Mouse (Mus musculus): Measurements from ENCODE around the gene Entpd3.

Gene Entpd3

GRCm38 (mm10) chr9:120541411-120541810 lies 1.8 kb downstream of the Entpd3 start:
- no peak for DNase-seq

- peak; percentile 46 for DNase-seq
Measured at GRCm38 (mm10) chr9:120542241-120542640, 2.6 kb downstream of the Entpd3 start.

GRCm38 (mm10) chr9:120545994-120546393 lies 6.4 kb downstream of the Entpd3 start:
- no peak for DNase-seq

GRCm38 (mm10) chr9:120546482-120546881 lies 6.9 kb downstream of the Entpd3 start:
- DNase-seq, result no peak

GRCm38 (mm10) chr9:120547026-120547668 lies 7.5 kb downstream of the Entpd3 start:
- DNase-seq, result no peak

GRCm38 (mm10) chr9:120550778-120551177 lies 11.2 kb downstream of the Entpd3 start:
- DNase-seq, result no peak

- no peak for DNase-seq
Measured at GRCm38 (mm10) chr9:120563590-120563989, 24.0 kb downstream of the Entpd3 start.

GRCm38 (mm10) chr9:120564247-120564646 lies 24.6 kb downstream of the Entpd3 start:
- no peak for DNase-seq

- no peak for DNase-seq
Measured at GRCm38 (mm10) chr9:120566384-120566783, 26.8 kb downstream of the Entpd3 start.

GRCm38 (mm10) chr9:120568917-120569316 lies 29.3 kb downstream of the Entpd3 start:
- no peak for DNase-seq

- DNase-seq, result peak; percentile 55
Measured at GRCm38 (mm10) chr9:120569721-120570333, 30.2 kb downstream of the Entpd3 start.

GRCm38 (mm10) chr9:120570334-120570725 lies 30.7 kb downstream of the Entpd3 start:
- DNase-seq, result no peak

- DNase-seq, result peak; percentile 98
Measured at GRCm38 (mm10) chr9:120570741-120571592, 31.3 kb downstream of the Entpd3 start, which contains the start of gene Rpl14. Rpl14 (plus strand) TSS chr9:120571444.

- no peak for DNase-seq
Measured at GRCm38 (mm10) chr9:120571593-120572385, 32.2 kb downstream of the Entpd3 start.

- DNase-seq, result no peak
Measured at GRCm38 (mm10) chr9:120575748-120576661, 36.4 kb downstream of the Entpd3 start.

GRCm38 (mm10) chr9:120576662-120577013 lies 37.0 kb downstream of the Entpd3 start:
- DNase-seq, result no peak

GRCm38 (mm10) chr9:120577133-120577651 lies 37.6 kb downstream of the Entpd3 start:
- peak; percentile 98 for DNase-seq

GRCm38 (mm10) chr9:120577706-120578405 lies 38.2 kb downstream of the Entpd3 start:
- no peak for DNase-seq

- DNase-seq, result no peak
Measured at GRCm38 (mm10) chr9:120578701-120579100, 39.1 kb downstream of the Entpd3 start.

- no peak for DNase-seq
Measured at GRCm38 (mm10) chr9:120579808-120580207, 40.2 kb downstream of the Entpd3 start.
